Mouse (Mus musculus) neural tube, embryonic 11.5 days (tissue): ENCODE results near the gene Atg4c. TPM values are rescaled to one million over a fixed set of nuclear protein-coding genes. Genes with fewer than 3 reads are reported as not detected.

ENCODE experiments used
- ATAC-seq: fragments of 200-750 bp; cut with Nextera tagmentation; 2 replicates; pipeline ENCODE4 v1.8.0; 2017; ENCODE audit warnings: moderate number of reproducible peaks, mild to moderate bottlenecking, moderate TSS enrichment, moderate library complexity; ENCODE audit not compliant: insufficient read depth, low FRiP score, low TSS enrichment
- DNase-seq: peaks from one replicate; pipeline ENCODE4 v3.0.0-alpha.2; 2015; ENCODE audit warnings: low spot score
- H3K27ac ChIP-seq: fragments of 300-500 bp; sonication (generic); 2 replicates; pipeline ENCODE4 v1.5.1; 2014; ENCODE audit warnings: low read depth, mild to moderate bottlenecking, low read length
- H3K27me3 ChIP-seq: fragments of 300-500 bp; sonication (generic); 2 replicates; pipeline ENCODE4 v1.6.1; 2014; ENCODE audit warnings: mild to moderate bottlenecking, low read length, mixed read lengths; ENCODE audit not compliant: control insufficient read depth, insufficient read depth
- H3K36me3 ChIP-seq: fragments of 300-500 bp; sonication (generic); 2 replicates; pipeline ENCODE4 v1.6.1; 2014; ENCODE audit warnings: mild to moderate bottlenecking, low read length, moderate library complexity, mixed read lengths; ENCODE audit not compliant: control insufficient read depth, insufficient read depth
- H3K4me1 ChIP-seq: fragments of 300-500 bp; sonication (generic); 2 replicates; pipeline ENCODE4 v1.6.1; 2014; ENCODE audit warnings: low read length, mixed read lengths; ENCODE audit not compliant: control insufficient read depth, insufficient read depth
- H3K4me2 ChIP-seq: fragments of 300-500 bp; sonication (generic); 2 replicates; pipeline ENCODE4 v1.6.1; 2014; ENCODE audit warnings: low read depth, mild to moderate bottlenecking, moderate library complexity
- H3K4me3 ChIP-seq: fragments of 300-500 bp; sonication (generic); 2 replicates; pipeline ENCODE4 v1.5.1; 2014; ENCODE audit warnings: low read depth, low read length
- H3K9ac ChIP-seq: fragments of 300-500 bp; sonication (generic); 2 replicates; pipeline ENCODE4 v1.6.1; 2014; ENCODE audit warnings: mild to moderate bottlenecking, low read length
- H3K9me3 ChIP-seq: fragments of 300-500 bp; sonication (generic); 2 replicates; pipeline ENCODE4 v1.6.1; 2016; ENCODE audit warnings: low read length; ENCODE audit not compliant: control insufficient read depth
- WGBS: fragments of 180-500 bp; shearing (Covaris S2); extraction: QIAGEN DNeasy Blood & Tissue Kit; methylation state at CpG from one replicate; pipeline ENCODE4 v1.1.7; 2014; 5-methylcytosine and 5-hydroxymethylcytosine counted together
- polyA plus RNA-seq: library from polyadenylated mRNA; unstranded; fragments of >200 nt; fragmentation: Nextera tagmentation; extraction: Ambion mirVana; gene quantifications from 2 replicates; pipeline ENCODE4 v1.2.1, GENCODE M21; 2014

Gene Atg4c
- polyA plus RNA-seq, 1 experiment from 2014 or later, result 14.7 TPM

DNA sequence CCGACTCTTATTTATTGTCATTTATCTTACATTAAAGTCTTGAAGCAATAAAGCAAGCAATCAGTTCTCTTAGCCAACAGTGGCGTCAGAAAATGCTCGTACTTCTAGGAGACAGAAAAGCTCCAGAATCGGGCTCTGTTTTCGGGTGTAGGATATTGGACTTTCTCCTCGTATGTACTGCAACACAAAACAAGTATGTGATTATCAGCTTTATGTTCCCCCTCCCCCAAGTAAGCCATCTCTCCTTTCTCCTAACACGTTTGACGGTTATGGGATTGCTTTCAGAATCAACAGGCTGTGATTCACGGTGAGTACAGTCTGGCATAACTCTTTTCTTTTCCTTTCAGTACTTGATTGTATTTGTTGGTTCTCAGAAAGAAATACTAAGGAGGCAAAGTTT lies 30.7 kb upstream of the Atg4c start:
- Histone ChIP-seq H3K27ac (no peak overlapping the region), H3K4me1 (no peaks in the 10 kb centered on the region), H3K4me2 (no peak overlapping the region), H3K9ac (no peak overlapping the region), H3K27me3 (no peaks in the 10 kb centered on the region), H3K4me3 (no peak overlapping the region), H3K9me3 (no peaks in the 10 kb centered on the region), H3K36me3 (no peaks in the 10 kb centered on the region)
- WGBS, result 52% methylated on average over 9 of the region's 9 CpGs
- DNase-seq, result no peak
- no peak for ATAC-seq

DNA sequence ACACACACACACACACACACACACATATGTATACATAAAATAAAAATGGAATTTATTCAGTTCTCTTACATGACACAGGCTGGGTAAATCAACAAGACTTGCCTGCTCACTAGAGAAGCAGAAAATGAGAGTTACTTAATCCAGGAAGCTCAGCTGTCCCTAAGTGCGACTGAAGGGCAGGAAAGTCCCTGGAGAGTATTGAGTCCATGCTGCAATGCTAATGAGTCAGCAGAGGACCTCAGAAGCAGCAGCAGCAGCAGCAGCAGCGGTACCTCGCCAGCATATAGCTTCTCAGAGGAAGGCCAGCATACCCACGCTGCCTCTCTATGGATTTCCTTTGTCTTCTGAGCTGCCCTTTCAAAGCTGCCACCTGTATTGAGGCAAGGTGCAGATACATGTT lies 30.2 kb upstream of the Atg4c start:
- H3K4me3 ChIP-seq, result no peak overlapping the region
- 27% methylated on average over 4 of the region's 4 CpGs for WGBS
- no peak for ATAC-seq
- no peaks in the 10 kb centered on the region for H3K9me3 ChIP-seq
- H3K36me3 ChIP-seq, result no peaks in the 10 kb centered on the region
- DNase-seq, result no peak
- H3K4me1 ChIP-seq, result no peaks in the 10 kb centered on the region
- H3K4me2 ChIP-seq, result no peak overlapping the region
- no peak overlapping the region for H3K9ac ChIP-seq
- H3K27ac ChIP-seq, result no peak overlapping the region
- H3K27me3 ChIP-seq, result no peaks in the 10 kb centered on the region

DNA sequence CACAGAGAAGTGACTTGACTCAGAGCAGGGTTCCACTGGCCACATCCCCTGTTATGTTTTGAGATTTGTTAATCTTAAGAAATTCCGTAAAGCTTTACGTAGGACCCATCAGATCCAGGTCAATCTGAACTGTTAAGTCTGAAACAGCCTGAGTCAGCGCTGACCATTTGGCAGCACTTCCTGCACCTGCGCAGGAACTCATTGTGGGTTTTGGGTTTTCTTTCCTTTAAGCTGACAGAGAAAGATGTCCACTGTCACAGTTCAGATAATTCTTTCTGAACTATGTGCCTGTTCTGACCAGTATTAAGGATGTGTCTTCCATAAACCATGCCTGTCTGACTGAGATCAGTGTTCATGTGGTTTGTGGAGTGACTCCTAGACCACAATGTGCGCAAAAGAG lies 24.9 kb upstream of the Atg4c start:
- ATAC-seq (no peak), DNase-seq (no peak)
- 96% methylated on average over 5 of the region's 5 CpGs for WGBS
- Histone ChIP-seq H3K36me3 (no peaks in the 10 kb centered on the region), H3K4me1 (no peaks in the 10 kb centered on the region), H3K27me3 (no peaks in the 10 kb centered on the region), H3K4me3 (no peak overlapping the region), H3K27ac (no peak overlapping the region), H3K4me2 (no peak overlapping the region), H3K9ac (no peak overlapping the region), H3K9me3 (no peaks in the 10 kb centered on the region)

DNA sequence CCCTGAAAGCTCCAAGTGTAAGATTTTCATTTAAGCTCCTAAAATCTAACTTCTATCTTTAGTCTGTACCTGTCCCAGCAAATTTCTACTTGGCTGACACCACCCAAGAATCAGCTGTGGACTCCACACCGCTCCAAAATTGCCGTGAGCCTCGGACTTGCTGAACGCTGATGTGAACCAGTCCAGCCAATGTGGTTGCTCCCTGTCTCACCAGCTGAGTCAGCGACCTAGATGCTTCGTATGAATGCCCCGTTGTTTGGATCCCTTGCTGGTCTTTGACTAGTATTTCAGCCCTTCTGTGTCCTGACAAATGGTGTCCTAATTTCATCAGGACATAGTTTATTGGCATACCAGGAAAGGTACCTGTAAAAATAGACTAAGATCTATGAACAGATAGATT lies 19.5 kb upstream of the Atg4c start:
- H3K4me1 ChIP-seq, result no peaks in the 10 kb centered on the region
- ATAC-seq (no peak), DNase-seq (no peak)
- 87% methylated on average over 7 of the region's 7 CpGs for WGBS
- no peaks in the 10 kb centered on the region for H3K9me3 ChIP-seq
- H3K36me3 ChIP-seq, result no peaks in the 10 kb centered on the region
- no peak overlapping the region for H3K27ac ChIP-seq
- no peak overlapping the region for H3K4me2 ChIP-seq
- no peak overlapping the region for H3K9ac ChIP-seq
- H3K27me3 ChIP-seq, result no peaks in the 10 kb centered on the region
- no peak overlapping the region for H3K4me3 ChIP-seq

DNA sequence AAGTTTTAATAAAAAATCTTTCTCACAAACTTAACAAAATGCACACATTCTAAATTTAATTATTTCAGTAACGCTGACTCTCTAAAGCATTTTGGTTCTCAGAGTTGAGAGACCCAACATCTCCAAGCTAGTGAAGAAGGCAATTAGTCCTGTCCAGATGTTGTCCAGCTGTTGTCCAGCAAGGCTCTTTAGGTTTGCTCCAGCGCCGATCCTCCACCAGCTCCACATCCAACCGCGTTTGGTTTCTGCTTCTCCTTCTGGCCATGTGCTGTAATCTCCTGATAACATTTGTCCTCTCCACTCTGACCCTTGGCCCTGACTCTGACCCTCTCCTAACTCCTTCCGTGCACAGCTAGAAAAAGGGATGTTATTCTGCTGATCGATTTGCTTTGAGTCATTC lies 16.9 kb upstream of the Atg4c start:
- no peaks in the 10 kb centered on the region for H3K9me3 ChIP-seq
- H3K4me2 ChIP-seq, result no peak overlapping the region
- H3K27ac ChIP-seq, result no peak overlapping the region
- WGBS, result 69% methylated on average over 7 of the region's 7 CpGs
- ATAC-seq (no peak), DNase-seq (no peak)
- no peaks in the 10 kb centered on the region for H3K4me1 ChIP-seq
- H3K4me3 ChIP-seq, result no peak overlapping the region
- H3K27me3 ChIP-seq, result no peaks in the 10 kb centered on the region
- no peak overlapping the region for H3K9ac ChIP-seq
- no peaks in the 10 kb centered on the region for H3K36me3 ChIP-seq

DNA sequence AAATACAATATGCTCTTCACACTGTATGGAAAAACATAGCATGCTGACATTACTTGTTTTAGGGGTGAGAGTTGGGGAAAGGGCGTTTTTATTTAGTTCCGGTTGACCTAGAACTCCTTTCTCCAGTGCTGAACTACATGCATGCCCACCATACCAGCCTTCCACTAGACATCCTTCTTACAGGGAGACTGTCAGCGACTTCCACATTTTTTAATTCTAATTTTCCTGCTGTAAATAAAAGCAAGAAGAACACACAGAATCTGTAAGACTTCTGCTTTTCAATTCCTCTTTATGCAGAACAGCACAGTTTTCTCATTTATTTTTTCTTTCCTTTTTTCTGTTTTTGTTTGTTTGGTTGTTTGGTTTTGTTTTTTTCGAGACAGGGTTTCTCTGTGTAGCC lies 16.5 kb upstream of the Atg4c start:
- Histone ChIP-seq H3K27me3 (no peaks in the 10 kb centered on the region), H3K9me3 (no peaks in the 10 kb centered on the region), H3K9ac (no peak overlapping the region), H3K4me3 (no peak overlapping the region), H3K36me3 (no peaks in the 10 kb centered on the region), H3K27ac (no peak overlapping the region), H3K4me1 (no peaks in the 10 kb centered on the region), H3K4me2 (no peak overlapping the region)
- DNase-seq (no peak), ATAC-seq (no peak)
- WGBS, result 79% methylated on average over 4 of the region's 4 CpGs

DNA sequence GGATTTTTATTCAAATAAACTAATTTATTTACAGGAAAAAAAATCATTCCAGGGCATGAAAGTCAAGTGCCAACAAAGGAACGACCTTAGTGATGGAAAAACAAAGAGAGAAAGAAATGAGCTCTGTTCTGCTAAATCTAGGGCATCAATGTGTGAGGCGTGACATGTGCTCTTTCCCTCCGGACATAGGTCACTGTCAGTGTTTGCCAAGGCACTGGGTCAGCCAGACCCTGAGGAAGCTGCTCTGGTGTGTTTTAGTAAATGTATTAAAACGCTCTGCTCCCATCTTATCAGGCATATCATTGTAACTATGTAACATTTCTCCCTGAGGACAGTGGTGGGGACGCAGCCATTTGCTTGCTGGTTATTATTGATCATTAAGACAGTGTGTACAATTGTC lies 14.9 kb upstream of the Atg4c start:
- 74% methylated on average over 5 of the region's 5 CpGs for WGBS
- Histone ChIP-seq H3K27me3 (no peaks in the 10 kb centered on the region), H3K9me3 (no peaks in the 10 kb centered on the region), H3K36me3 (no peaks in the 10 kb centered on the region), H3K4me1 (no peaks in the 10 kb centered on the region), H3K4me3 (no peak overlapping the region), H3K27ac (no peak overlapping the region), H3K9ac (no peak overlapping the region), H3K4me2 (no peak overlapping the region)
- DNase-seq, result no peak
- no peak for ATAC-seq

DNA sequence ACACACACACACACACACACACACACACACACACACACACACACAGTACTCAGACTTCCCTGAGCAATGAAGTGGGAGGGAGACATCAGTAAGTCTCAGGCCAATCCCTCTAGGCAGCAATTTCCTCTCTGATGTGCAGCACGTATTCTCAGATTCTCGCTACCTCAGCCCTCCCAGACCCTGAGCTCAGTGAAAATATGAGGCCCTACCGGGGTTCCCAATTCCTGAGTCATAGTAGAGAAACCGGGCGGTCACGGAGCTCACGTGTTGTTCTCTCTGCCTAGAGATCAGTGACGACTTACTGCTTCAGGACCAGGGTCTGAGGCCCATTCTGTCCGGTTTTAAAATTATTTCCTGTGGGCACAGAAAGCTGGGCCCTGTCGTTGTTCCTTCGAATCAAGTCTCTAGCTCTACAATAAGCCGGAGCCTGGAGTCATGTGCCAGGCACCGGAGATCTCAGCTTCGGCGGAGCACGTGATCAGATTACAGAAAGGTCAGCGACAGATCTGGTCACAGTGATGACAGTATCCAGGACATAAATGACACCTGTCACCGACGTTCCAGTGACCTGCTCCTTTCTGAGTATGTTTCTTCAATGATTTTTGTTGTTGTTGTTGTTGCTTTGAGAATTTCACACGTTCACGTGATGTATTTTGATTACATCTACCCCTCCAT lies 14.2 kb upstream of the Atg4c start:
- H3K27me3 ChIP-seq, result no peaks in the 10 kb centered on the region
- no peak for ATAC-seq
- no peaks in the 10 kb centered on the region for H3K4me1 ChIP-seq
- H3K9ac ChIP-seq, result no peak overlapping the region
- H3K27ac ChIP-seq, result no peak overlapping the region
- no peaks in the 10 kb centered on the region for H3K36me3 ChIP-seq
- H3K9me3 ChIP-seq, result no peaks in the 10 kb centered on the region
- DNase-seq, result no peak
- WGBS, result 78% methylated on average over 21 of the region's 21 CpGs
- H3K4me3 ChIP-seq, result no peak overlapping the region
- no peak overlapping the region for H3K4me2 ChIP-seq

DNA sequence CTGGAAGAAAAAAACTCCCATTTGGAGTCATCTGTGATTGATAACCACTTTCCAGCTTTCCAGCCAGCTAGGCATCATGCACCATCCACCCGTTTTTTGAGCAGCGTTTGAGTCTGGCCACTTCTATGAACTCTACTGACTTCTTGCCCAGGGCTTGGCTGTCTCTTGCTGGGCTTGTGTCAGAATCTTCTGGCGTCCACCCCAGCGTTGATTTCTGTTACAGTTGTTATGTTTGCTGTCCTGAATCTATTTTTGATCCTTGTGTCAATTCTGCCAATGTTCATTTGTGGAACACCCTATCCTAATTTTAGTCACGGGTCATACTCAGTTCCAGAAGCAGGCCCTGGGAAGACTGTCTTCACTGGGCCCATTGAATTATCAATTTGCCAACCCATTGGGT lies 12.8 kb upstream of the Atg4c start:
- no peak overlapping the region for H3K4me3 ChIP-seq
- ATAC-seq (no peak), DNase-seq (no peak)
- WGBS, result 76% methylated on average over 5 of the region's 5 CpGs
- no peaks in the 10 kb centered on the region for H3K9me3 ChIP-seq
- H3K36me3 ChIP-seq, result no peaks in the 10 kb centered on the region
- H3K9ac ChIP-seq, result no peak overlapping the region
- no peaks in the 10 kb centered on the region for H3K4me1 ChIP-seq
- no peak overlapping the region for H3K4me2 ChIP-seq
- H3K27me3 ChIP-seq, result no peaks in the 10 kb centered on the region
- H3K27ac ChIP-seq, result no peak overlapping the region
